Mouse (Mus musculus): ENCODE measurements around the gene Apoe. TPM values are rescaled to one million over a fixed set of nuclear protein-coding genes. Genes with fewer than 3 reads are reported as not detected.
A peak's percentile ranks its signal among the peaks of the same experiment; 100 is the strongest.

Gene Apoe
- total and polyA plus RNA-seq, 2 experiments from 2014 or later = 369 to 471 TPM

- WGBS = 64% methylated on average over 2 of the region's 2 CpGs
Observed at GRCm38 (mm10) chr7:19667434-19667833, 31.6 kb downstream of the Apoe start.

GRCm38 (mm10) chr7:19666750-19667149, 32.2 kb downstream of the Apoe start:
- H3K36me3 ChIP-seq (replicated peaks; ENCODE audit: control insufficient read depth, insufficient read depth, low read length) = peaks cover 4% of the 10 kb centered on the region; the same call in 1 of the 2 replicates
- 60% methylated on average over 3 of the region's 3 CpGs for WGBS
- TF ChIP-seq EP300 (IDR thresholded peaks at IDR 0.05; ENCODE audit: low read depth) = no peak
- peak; percentile 13; the same call in 1 of the 2 replicates for TF ChIP-seq CTCF (IDR thresholded peaks at IDR 0.05; ENCODE audit: low read depth)
- H3K4me3 ChIP-seq (ENCODE audit: low read depth, low read length) = no peak overlapping the region
- H3K4me1 ChIP-seq (ENCODE audit: control insufficient read depth, insufficient read depth) = peaks cover 18% of the 10 kb centered on the region
- H3K4me2 ChIP-seq (ENCODE audit: low read depth, low read length) = no peak overlapping the region
- DNase-seq (ENCODE audit: low spot score) (no peak), ATAC-seq (ENCODE audit: insufficient read depth, low read depth) (no peak)
- no peaks in the 10 kb centered on the region for H3K27me3 ChIP-seq (ENCODE audit: control insufficient read depth, insufficient read depth, low read length)
- no peak overlapping the region for H3K9ac ChIP-seq (replicated peaks; ENCODE audit: low read depth, low read length)
- no peaks in the 10 kb centered on the region for H3K9me3 ChIP-seq (replicated peaks; ENCODE audit: control insufficient read depth, low read length)
- H3K27ac ChIP-seq (ENCODE audit: low read depth) = no peak overlapping the region

More at GRCm38 (mm10) chr7:19667434-19667833, 31.6 kb downstream of the Apoe start:
- no peak for TF ChIP-seq CTCF (IDR thresholded peaks at IDR 0.05; ENCODE audit: low read depth)
- TF ChIP-seq EP300 (IDR thresholded peaks at IDR 0.05; ENCODE audit: low read depth) = no peak
- ATAC-seq (ENCODE audit: insufficient read depth, low read depth) (no peak), DNase-seq (ENCODE audit: low spot score) (no peak)
- Histone ChIP-seq H3K27ac (ENCODE audit: low read depth) (no peak overlapping the region), H3K4me2 (ENCODE audit: low read depth, low read length) (no peak overlapping the region), H3K36me3 (replicated peaks; ENCODE audit: control insufficient read depth, insufficient read depth, low read length) (no peaks in the 10 kb centered on the region), H3K27me3 (ENCODE audit: control insufficient read depth, insufficient read depth, low read length) (no peaks in the 10 kb centered on the region), H3K4me1 (ENCODE audit: control insufficient read depth, insufficient read depth) (peaks cover 18% of the 10 kb centered on the region), H3K9ac (replicated peaks; ENCODE audit: low read depth, low read length) (no peak overlapping the region), H3K9me3 (replicated peaks; ENCODE audit: control insufficient read depth, low read length) (no peaks in the 10 kb centered on the region), H3K4me3 (ENCODE audit: low read depth, low read length) (no peak overlapping the region)

- H3K27me3 ChIP-seq (ENCODE audit: control insufficient read depth, insufficient read depth, low read length) = no peaks in the 10 kb centered on the region
- H3K9me3 ChIP-seq (replicated peaks; ENCODE audit: control insufficient read depth, low read length) = no peaks in the 10 kb centered on the region
- peak within 1 kb of the TSS; percentile 85 for H3K4me3 ChIP-seq (ENCODE audit: low read depth, low read length)
- peaks cover 18% of the 10 kb centered on the region for H3K4me1 ChIP-seq (ENCODE audit: control insufficient read depth, insufficient read depth)
- under 1% methylated on average over 63 of the region's 63 CpGs for WGBS
- ATAC-seq (ENCODE audit: insufficient read depth, low read depth) (peak; percentile 89), DNase-seq (ENCODE audit: low spot score) (peak; percentile 97)
- peak within 1 kb of the TSS; percentile 93 for H3K4me2 ChIP-seq (ENCODE audit: low read depth, low read length)
- TF ChIP-seq EP300 (IDR thresholded peaks at IDR 0.05; ENCODE audit: low read depth) (peak; percentile 92), CTCF (IDR thresholded peaks at IDR 0.05; ENCODE audit: low read depth) (peak; percentile 41; the same call in 1 of the 2 replicates)
- H3K27ac ChIP-seq (ENCODE audit: low read depth) = peak within 1 kb of the TSS; percentile 92
- peaks cover 8% of the 10 kb centered on the region; the same call in 1 of the 2 replicates for H3K36me3 ChIP-seq (replicated peaks; ENCODE audit: control insufficient read depth, insufficient read depth, low read length)
- peak within 1 kb of the TSS; percentile 93 for H3K9ac ChIP-seq (replicated peaks; ENCODE audit: low read depth, low read length)
Observed at GRCm38 (mm10) chr7:19664955-19665841, 33.8 kb downstream of the Apoe start, which contains the start of gene Clptm1. Gene Clptm1 (minus strand): TSS chr7:19665033.

- Histone ChIP-seq H3K9ac (replicated peaks; ENCODE audit: low read depth, low read length) (peak overlapping the region; percentile 93), H3K9me3 (replicated peaks; ENCODE audit: control insufficient read depth, low read length) (no peaks in the 10 kb centered on the region), H3K27me3 (ENCODE audit: control insufficient read depth, insufficient read depth, low read length) (no peaks in the 10 kb centered on the region), H3K4me3 (ENCODE audit: low read depth, low read length) (peak overlapping the region; percentile 85), H3K27ac (ENCODE audit: low read depth) (peak overlapping the region; percentile 92), H3K36me3 (replicated peaks; ENCODE audit: control insufficient read depth, insufficient read depth, low read length) (peaks cover 15% of the 10 kb centered on the region), H3K4me1 (ENCODE audit: control insufficient read depth, insufficient read depth) (peaks cover 18% of the 10 kb centered on the region), H3K4me2 (ENCODE audit: low read depth, low read length) (peak overlapping the region; percentile 93)
- TF ChIP-seq CTCF (IDR thresholded peaks at IDR 0.05; ENCODE audit: low read depth) = no peak
- ATAC-seq (ENCODE audit: insufficient read depth, low read depth) (peak; percentile 25), DNase-seq (ENCODE audit: low spot score) (no peak)
- WGBS = under 1% methylated on average over 37 of the region's 37 CpGs
Observed at GRCm38 (mm10) chr7:19664455-19664954, 34.5 kb downstream of the Apoe start.

- peaks cover 19% of the 10 kb centered on the region for H3K36me3 ChIP-seq (replicated peaks; ENCODE audit: control insufficient read depth, insufficient read depth, low read length)
- WGBS = 21% methylated on average over 8 of the region's 8 CpGs
- peak overlapping the region; percentile 85 for H3K4me3 ChIP-seq (ENCODE audit: low read depth, low read length)
- DNase-seq (ENCODE audit: low spot score) (no peak), ATAC-seq (ENCODE audit: insufficient read depth, low read depth) (no peak)
- H3K27me3 ChIP-seq (ENCODE audit: control insufficient read depth, insufficient read depth, low read length) = no peaks in the 10 kb centered on the region
- TF ChIP-seq EP300 (IDR thresholded peaks at IDR 0.05; ENCODE audit: low read depth) = no peak
- no peak for TF ChIP-seq CTCF (IDR thresholded peaks at IDR 0.05; ENCODE audit: low read depth)
- no peaks in the 10 kb centered on the region for H3K9me3 ChIP-seq (replicated peaks; ENCODE audit: control insufficient read depth, low read length)
- no peak overlapping the region; the same call in 1 of the 2 replicates for H3K27ac ChIP-seq (ENCODE audit: low read depth)
- H3K4me2 ChIP-seq (ENCODE audit: low read depth, low read length) = peak overlapping the region; percentile 93
- peaks cover 14% of the 10 kb centered on the region for H3K4me1 ChIP-seq (ENCODE audit: control insufficient read depth, insufficient read depth)
- H3K9ac ChIP-seq (replicated peaks; ENCODE audit: low read depth, low read length) = peak overlapping the region; percentile 93
Observed at GRCm38 (mm10) chr7:19663940-19664339, 35.0 kb downstream of the Apoe start.
